Mouse (Mus musculus) heart, postnatal 36 days (tissue): ENCODE data around the gene Spc24. TPM values are rescaled to one million over a fixed set of nuclear protein-coding genes. Genes with fewer than 3 reads are reported as not detected.
"Not testable (repeated sequence)": the region's sequence is repeated elsewhere in the genome, so short reads cannot be mapped to it uniquely, and the experiment has no call there.

Experiments used
- DNase-seq, 2 experiments: peaks; one replicate each; pipeline ENCODE4 v3.0.0; 2021 to 2022
- intact Hi-C: fragments of 180-260 bp; cut with DNase I; formaldehyde crosslinking; loops from one replicate; pipeline ENCODE4 v1.15.1; 2025
- total RNA-seq, 2 experiments: library from RNA; stranded (reverse); gene quantifications; 2 replicates each; pipeline ENCODE4 v1.2.3; 2021

The Spc24 gene
- 1 to 10 TPM; 4.4 to 4.6 TPM for total RNA-seq

- peak; percentile 96 for DNase-seq
- intact Hi-C loops = loop anchor here (5.0 kb wide), 1 partner anchor 37 kb away; the partner anchor contains the start of gene Kank2
Measured at GRCm38 (mm10) chr9:21760155-21761088, at the start of gene Spc24. Spc24 (minus strand) TSS chr9:21760303.

- intact Hi-C loops = loop anchor here (5.0 kb wide), 1 partner anchor 206 kb away; no protein-coding TSS in a partner anchor
- DNase-seq = no peak
Measured at GRCm38 (mm10) chr9:21808561-21808960, 48.5 kb upstream of the Spc24 start.

GRCm38 (mm10) chr9:21806976-21807375 lies 46.9 kb upstream of the Spc24 start:
- DNase-seq = no peak
- intact Hi-C loops = loop anchor here (5.0 kb wide), 1 partner anchor 205 kb away; no protein-coding TSS in a partner anchor

GRCm38 (mm10) chr9:21806363-21806762 lies 46.3 kb upstream of the Spc24 start:
- no peak for DNase-seq
- intact Hi-C loops = loop anchor here (5.0 kb wide), 1 partner anchor 204 kb away; no protein-coding TSS in a partner anchor

- peak; percentile 88 to 90 for DNase-seq
- intact Hi-C loops = loop anchor here (1.0 to 5.0 kb wide), 4 partner anchors 17 to 182 kb away; no protein-coding TSS in a partner anchor
Measured at GRCm38 (mm10) chr9:21803986-21804644, 44.0 kb upstream of the Spc24 start.

- intact Hi-C loops = loop anchor here (5.0 kb wide), 2 partner anchors 99 to 179 kb away; no protein-coding TSS in a partner anchor
- no peak for DNase-seq
Measured at GRCm38 (mm10) chr9:21801591-21801990, 41.5 kb upstream of the Spc24 start.

GRCm38 (mm10) chr9:21801121-21801520 lies 41.0 kb upstream of the Spc24 start:
- DNase-seq = no peak
- intact Hi-C loops = loop anchor here (5.0 kb wide), 2 partner anchors 99 to 179 kb away; no protein-coding TSS in a partner anchor

GRCm38 (mm10) chr9:21799010-21799350 lies 38.9 kb upstream of the Spc24 start:
- intact Hi-C loops = loop anchor here (5.0 kb wide), 1 partner anchor 37 kb away; the partner anchor contains the start of gene Spc24
- DNase-seq = no peak

- peak; percentile 96 to 98 for DNase-seq
- intact Hi-C loops = loop anchor here (5.0 kb wide), 1 partner anchor 36 kb away; the partner anchor contains the start of gene Spc24
Measured at GRCm38 (mm10) chr9:21798345-21799009, 38.4 kb upstream of the Spc24 start, which contains the start of gene Kank2. Kank2 (minus strand) TSS chr9:21798744.

GRCm38 (mm10) chr9:21797921-21798344 lies 37.8 kb upstream of the Spc24 start:
- intact Hi-C loops = loop anchor here (5.0 kb wide), 1 partner anchor 36 kb away; the partner anchor contains the start of gene Spc24
- peak; percentile 73 to 83 for DNase-seq

GRCm38 (mm10) chr9:21796919-21797318 lies 36.8 kb upstream of the Spc24 start:
- intact Hi-C loops = loop anchor here (5.0 kb wide), 1 partner anchor 35 kb away; the partner anchor contains the start of gene Spc24
- peak in 1 of 2 experiments; percentile 24 for DNase-seq

- DNase-seq = peak in 1 of 2 experiments; percentile 31
- intact Hi-C loops = loop anchor here (5.0 kb wide), 1 partner anchor 34 kb away; the partner anchor contains the start of gene Spc24
Measured at GRCm38 (mm10) chr9:21796259-21796658, 36.2 kb upstream of the Spc24 start.

- intact Hi-C loops = loop anchor here (5.0 kb wide), 1 partner anchor 33 kb away; the partner anchor contains the start of gene Spc24
- no peak for DNase-seq
Measured at GRCm38 (mm10) chr9:21795579-21795978, 35.5 kb upstream of the Spc24 start.

- intact Hi-C loops = loop anchor here (5.0 kb wide), 1 partner anchor 33 kb away; the partner anchor contains the start of gene Spc24
- DNase-seq = no peak
Measured at GRCm38 (mm10) chr9:21794925-21795324, 34.8 kb upstream of the Spc24 start.

- intact Hi-C loops = no loop called here
- DNase-seq = no peak
Measured at GRCm38 (mm10) chr9:21794344-21794834, 34.3 kb upstream of the Spc24 start.

GRCm38 (mm10) chr9:21793507-21793906 lies 33.4 kb upstream of the Spc24 start:
- DNase-seq, intact Hi-C loops: not testable (repeated sequence)

GRCm38 (mm10) chr9:21792644-21793043 lies 32.5 kb upstream of the Spc24 start:
- peak in 1 of 2 experiments; percentile 52 for DNase-seq
- intact Hi-C loops = no loop called here

- intact Hi-C loops = no loop called here
- peak; percentile 61 to 67 for DNase-seq
Measured at GRCm38 (mm10) chr9:21791861-21792260, 31.8 kb upstream of the Spc24 start.

- DNase-seq = no peak
- intact Hi-C loops = no loop called here
Measured at GRCm38 (mm10) chr9:21788234-21788633, 28.1 kb upstream of the Spc24 start.
